Mouse (Mus musculus): ENCODE data around the gene Nradd. TPM values are rescaled to one million over a fixed set of nuclear protein-coding genes. Genes with fewer than 3 reads are reported as not detected.
A peak's percentile ranks its signal among the peaks of the same experiment; 100 is the strongest.

Nradd gene
- 1 to 10 TPM; 2.0 to 3.5 TPM for total RNA-seq (2021)
- long read RNA-seq, result 0 reads

DNA sequence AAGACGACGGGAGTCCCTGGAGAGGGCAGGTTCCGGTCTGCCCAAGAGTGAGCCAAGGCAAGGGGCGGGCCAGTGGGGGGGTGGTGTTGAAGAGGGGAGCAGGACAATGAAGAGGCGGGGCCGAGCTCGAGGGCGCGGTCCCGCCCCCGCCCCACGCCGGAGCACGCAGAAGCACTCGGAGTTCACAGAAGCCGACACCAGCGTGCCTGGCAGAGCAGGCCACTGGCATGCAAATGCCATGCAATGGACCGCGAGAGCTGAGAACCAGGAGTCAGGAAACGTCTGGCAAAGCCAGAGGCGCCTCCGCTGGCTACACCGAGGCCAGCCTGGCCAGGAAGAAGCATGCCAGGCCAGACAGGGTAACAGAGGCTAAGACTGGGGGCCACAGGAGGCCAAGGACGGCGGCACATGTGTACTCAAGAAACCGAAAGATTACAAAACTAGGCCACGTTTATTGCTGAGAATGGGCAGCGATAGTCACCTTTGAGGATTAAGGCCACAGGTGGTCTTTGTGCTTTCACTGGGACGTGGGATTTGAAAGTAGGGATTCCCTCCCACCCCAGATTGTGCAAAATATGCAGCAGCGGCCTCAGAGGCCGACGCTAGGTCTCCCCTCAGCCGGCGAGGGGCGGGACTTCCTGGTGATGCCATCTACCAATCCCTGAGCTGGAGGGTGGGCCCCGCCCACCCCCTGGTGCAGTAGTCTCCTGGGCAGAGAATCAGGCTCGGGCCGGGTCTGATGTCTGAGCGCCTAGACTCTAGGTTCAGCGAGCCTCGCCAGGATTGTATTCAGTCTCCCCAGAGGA lies at the start of gene Nradd:
Gene Nradd, minus strand, starts transcription at position 92 of the 806 bp plus-strand sequence.
- peak; percentile 82 to 90 for DNase-seq (ENCODE audit: low spot score in 2 of 2)

- DNase-seq (ENCODE audit: low spot score in 2 of 2), result peak in 1 of 2 experiments; percentile 56
These were observed 49.0 kb upstream of the Nradd start for GRCm38 (mm10) chr9:110673107-110673752.

DNA sequence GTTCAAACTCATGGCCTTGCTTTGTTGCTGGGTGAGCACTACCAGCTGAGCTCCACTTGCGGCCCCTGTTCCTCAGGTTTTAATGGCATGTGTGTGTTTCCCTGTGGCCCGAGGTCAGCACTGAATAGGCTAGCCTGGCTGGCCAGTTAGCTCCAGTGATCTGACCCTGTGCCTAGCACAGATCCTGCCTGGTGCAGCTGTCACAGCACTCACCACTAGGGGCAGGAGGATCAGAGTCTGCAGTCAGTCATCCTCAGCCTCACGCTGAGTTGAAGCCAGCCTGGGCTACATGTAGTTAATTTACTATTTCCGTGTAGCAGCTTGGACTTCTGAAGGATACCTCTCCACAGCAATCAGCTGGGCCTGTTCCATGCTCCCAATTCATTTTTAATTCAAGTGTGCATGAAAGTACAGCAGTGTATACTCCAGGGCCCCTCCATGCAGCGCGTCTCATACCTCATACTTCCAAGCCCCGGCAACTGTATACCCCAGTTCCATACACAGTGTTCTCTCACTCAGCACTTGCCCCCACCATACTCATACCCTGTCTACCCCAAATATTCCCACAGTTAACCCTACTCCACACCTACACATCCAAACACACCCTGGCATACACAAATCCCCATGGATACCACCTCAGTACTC lies 48.3 kb upstream of the Nradd start:
- peak in 1 of 2 experiments; percentile 64 for DNase-seq (ENCODE audit: low spot score in 2 of 2)

- no peak for DNase-seq (ENCODE audit: low spot score in 2 of 2)
These were observed 45.5 kb upstream of the Nradd start for GRCm38 (mm10) chr9:110669785-110670184.

DNA sequence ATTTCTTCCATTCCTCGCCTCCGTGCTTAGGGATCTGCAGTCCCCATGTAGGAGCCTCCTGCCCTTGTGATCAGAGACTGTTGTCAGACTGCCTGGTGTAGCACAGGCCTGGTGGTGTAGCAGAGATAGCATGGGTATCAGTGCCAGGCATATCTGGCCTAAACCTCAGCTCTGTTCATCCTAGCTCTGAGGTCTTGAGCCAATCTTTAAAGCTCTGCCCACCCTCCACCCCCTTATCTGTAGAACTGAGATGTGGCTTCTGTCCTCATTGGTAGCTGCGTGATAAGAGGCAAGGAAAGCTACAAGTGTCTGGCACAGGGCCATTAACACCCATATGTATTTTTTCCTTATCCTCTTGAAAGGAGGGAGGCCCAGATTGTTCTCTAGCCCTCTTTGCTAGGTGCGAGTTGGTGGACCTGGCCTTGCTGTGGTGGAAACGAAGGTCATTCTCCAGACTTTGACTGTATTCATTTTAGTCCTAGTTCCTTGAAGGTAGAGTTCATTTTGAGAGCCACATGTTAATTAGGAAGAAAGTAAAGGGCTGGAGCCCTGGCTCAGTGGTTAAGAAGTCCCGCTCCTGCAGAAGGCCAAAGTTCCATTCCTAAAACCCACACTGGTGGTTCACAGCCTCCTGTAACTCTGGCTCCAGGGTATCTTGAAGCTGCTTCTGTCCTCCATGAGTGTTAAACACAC lies 44.5 kb upstream of the Nradd start:
- DNase-seq (ENCODE audit: low spot score in 2 of 2), result no peak

- DNase-seq (ENCODE audit: low spot score in 2 of 2), result no peak
These were observed 43.1 kb upstream of the Nradd start for GRCm38 (mm10) chr9:110667219-110667836.

GRCm38 (mm10) chr9:110666374-110666773 lies 42.1 kb upstream of the Nradd start:
- no peak for DNase-seq (ENCODE audit: low spot score in 2 of 2)

DNA sequence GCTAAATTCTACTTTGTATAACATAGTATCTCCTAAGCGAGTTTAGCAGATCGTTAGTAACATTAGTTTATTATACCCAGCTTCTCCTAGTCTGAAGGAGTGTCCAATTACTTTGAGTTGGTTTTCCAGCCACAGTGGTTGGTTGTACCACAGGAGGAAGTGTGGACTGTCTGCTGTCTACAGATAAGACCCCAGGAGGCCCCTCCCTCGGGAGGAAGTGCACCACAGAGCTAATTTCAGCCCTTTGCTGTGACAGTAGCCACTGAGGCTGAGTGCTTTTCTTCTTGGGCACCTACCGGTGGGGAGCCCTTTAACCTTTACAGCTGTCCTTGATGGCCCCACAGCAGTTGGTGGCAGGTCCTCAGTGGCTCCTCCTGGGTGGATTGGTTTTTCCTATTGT lies 41.7 kb upstream of the Nradd start:
- DNase-seq (ENCODE audit: low spot score in 2 of 2), result no peak

DNA sequence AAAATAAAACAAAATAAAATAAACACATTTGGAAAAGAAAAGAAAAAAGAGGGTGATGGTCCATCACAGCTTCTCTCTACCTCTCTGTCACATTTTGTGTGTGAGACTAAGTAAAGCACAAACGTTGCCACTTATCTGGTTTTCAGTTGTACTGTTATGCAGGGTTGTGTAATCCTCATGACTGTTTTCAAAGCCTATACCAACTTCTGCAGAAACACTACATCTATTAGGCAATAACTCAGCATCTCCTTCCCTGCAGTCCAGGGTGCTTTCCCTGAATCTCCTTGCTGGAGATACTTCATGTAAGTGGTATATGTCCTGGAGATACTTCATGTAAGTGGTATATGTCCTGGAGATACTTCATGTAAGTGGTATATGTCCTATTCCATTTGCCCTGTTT lies 38.6 kb upstream of the Nradd start:
- no peak for DNase-seq (ENCODE audit: low spot score in 2 of 2)

DNA sequence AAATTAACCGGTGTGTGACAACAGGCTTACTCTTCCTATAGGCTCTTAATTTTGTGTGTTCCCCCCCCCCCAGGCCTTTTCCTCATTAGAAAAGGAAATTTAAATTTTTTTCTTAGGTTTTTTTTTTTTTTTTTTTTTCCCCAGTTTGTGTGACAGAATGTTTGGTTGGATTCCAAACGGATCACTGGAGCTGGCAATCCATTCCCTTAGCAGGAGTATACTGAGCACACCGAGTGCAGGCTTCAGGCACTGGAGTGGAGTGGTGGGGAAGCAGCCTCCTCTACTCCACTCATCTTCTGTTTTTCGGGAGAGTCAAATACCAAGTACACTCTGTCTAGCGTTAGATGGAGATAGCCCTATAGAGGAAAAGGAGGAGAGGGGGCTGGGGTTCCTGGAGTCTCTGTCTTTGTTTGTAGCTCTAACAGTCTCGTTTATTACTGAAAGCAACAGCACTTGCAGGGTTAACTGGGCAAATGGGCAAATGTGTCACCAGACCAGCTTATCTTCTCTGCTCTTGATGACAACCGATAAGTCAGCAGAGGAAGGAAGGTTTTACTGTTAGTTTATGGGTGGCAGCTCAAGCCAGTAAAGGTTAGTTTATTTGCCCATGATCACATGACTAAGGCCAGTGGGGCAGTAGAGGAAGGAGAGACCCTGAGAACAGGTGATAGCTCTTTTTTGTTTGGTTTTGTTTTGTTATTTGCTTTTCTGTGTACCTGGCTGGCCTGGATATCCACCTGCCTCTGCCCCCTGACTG lies 36.8 kb upstream of the Nradd start:
- no peak for DNase-seq (ENCODE audit: low spot score in 2 of 2)

DNA sequence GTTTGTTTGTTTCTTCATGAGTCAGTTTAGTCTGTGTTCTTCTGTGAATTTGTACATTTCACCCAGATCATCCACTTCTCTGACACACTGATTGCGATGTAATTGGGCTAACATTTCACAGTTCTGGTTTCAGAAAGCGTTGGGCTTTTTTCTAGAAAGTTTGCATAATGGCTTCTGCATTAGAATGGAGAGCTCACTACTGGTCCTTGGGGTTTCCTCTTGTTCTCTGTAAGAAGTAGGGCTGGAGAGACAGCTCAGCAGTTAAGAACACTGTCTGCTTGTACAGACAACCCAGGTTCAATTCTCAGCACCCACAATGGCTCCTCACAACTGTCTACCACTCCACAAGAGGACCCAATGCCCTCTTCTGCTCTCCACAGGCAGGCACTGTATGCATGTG lies 36.0 kb upstream of the Nradd start:
- no peak for DNase-seq (ENCODE audit: low spot score in 2 of 2)

DNA sequence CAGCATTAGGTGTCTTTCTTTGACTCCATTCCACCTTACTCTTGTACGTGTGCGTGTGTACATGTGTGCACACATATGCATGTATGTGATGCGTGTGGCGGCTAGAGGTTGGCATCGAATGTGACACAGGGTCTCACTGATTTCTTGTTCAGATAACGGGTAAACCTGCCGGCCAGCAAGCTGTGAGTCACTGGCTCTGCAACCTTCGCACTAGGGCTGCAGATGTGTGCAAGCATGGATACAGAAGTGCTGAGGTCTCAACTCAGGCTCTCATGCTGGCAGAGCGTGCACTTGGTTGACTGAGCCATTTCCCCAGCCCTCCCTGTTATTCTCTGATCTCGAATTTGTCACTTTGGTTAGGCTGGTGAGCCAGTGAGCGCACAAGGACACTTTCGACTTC lies 35.3 kb upstream of the Nradd start:
- DNase-seq (ENCODE audit: low spot score in 2 of 2), result no peak

GRCm38 (mm10) chr9:110657474-110658078 lies 33.3 kb upstream of the Nradd start:
- DNase-seq (ENCODE audit: low spot score in 2 of 2), result no peak

- peak; percentile 95 to 97 for DNase-seq (ENCODE audit: low spot score in 2 of 2)
These were observed 32.3 kb upstream of the Nradd start, which contains the start of gene Ccdc12 for GRCm38 (mm10) chr9:110656249-110657221. TSS of gene Ccdc12 (plus strand) at chr9:110656503.

GRCm38 (mm10) chr9:110655651-110656007 lies 31.4 kb upstream of the Nradd start:
- no peak for DNase-seq (ENCODE audit: low spot score in 2 of 2)

DNA sequence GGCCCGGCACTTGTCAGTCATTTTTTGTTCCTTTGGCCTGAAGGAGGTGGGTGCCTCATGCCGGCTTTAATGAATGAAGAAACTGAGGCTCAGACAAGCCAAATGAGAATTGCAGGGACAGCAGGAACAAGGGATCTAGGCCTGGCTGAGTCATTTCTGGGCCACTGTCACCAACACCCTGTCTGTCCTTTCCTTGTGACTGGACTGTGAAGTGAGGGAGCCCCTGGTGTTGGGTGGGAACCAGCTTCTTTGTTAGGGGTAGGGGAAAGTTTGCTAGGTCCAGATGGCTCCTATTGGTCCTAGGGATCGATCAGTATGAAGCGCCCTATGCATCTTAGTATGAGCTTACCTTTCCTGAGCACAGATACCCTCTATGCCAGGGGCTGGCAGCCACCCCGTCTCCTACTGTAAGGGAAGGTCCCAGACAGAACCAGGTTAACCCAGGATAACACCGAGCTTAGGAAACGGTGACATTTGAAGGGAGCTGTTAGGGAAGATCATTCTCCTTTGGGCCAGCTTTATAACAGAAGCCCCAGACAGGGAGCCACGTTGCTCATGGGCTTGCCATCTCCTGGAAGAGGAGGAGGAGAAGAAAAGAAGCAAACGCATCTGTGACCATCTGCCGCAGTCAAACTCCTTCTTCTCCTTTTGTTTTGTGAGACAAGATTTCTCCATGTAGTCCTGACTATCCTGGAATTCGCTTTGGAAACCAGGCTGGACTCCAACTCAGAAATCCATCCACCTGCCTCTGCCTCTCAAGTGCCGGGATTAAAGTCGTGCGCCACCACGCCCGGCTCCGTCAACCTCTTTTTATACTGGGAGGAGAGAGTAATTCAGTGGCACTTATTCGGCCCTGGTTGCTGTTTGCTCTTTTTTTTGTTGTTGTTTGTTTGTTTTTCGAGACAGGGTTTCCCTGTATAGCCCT lies 30.7 kb upstream of the Nradd start:
- no peak for DNase-seq (ENCODE audit: low spot score in 2 of 2)

GRCm38 (mm10) chr9:110653655-110654461 lies 29.6 kb upstream of the Nradd start, which contains the start of gene Nbeal2:
TSS of gene Nbeal2 (minus strand) at chr9:110654161.
- peak; percentile 70 to 76 for DNase-seq (ENCODE audit: low spot score in 2 of 2)
